Mouse (Mus musculus): ENCODE measurements at regions not wholly inside any gene's neighbourhood (a gene's known extent, or its start where the extent isn't known, plus 50 kb on each side); places are given as distances from the start of the nearest gene placed in this dataset.
"Not testable (repeated sequence)": the region's sequence is repeated elsewhere in the genome, so short reads cannot be mapped to it uniquely, and the experiment has no call there.

- peak; percentile 26 to 42 for DNase-seq
These were observed 288.0 kb downstream of the Sfmbt2 start for GRCm38 (mm10) chr2:10658317-10658716.

GRCm38 (mm10) chr2:10667915-10668314, 297.6 kb downstream of the Sfmbt2 start:
- DNase-seq: not testable (repeated sequence)

- DNase-seq: no peak
These were observed 300.4 kb downstream of the Sfmbt2 start for GRCm38 (mm10) chr2:10670423-10671298.

GRCm38 (mm10) chr2:10671299-10671632, 301.0 kb downstream of the Sfmbt2 start:
- DNase-seq: no peak

DNA sequence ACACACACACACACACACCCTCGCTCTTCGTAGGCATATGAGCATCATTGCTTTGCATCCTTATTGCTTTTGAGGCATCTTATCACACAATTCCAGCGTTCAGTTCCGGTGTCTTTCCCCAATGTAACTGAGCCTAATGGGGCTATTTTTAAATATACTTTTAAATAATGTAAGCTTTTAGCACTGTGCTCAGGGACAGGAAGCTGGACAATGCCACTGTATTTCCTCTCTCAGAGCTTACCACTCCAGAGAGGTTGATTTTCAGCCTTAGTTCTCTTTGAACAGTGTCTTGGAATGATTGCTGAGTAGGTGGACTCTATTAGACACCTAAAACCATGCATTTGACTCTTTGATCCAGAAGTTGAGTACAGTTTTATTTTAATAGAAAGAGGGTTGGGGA, 301.9 kb downstream of the Sfmbt2 start:
- no peak for DNase-seq

DNA sequence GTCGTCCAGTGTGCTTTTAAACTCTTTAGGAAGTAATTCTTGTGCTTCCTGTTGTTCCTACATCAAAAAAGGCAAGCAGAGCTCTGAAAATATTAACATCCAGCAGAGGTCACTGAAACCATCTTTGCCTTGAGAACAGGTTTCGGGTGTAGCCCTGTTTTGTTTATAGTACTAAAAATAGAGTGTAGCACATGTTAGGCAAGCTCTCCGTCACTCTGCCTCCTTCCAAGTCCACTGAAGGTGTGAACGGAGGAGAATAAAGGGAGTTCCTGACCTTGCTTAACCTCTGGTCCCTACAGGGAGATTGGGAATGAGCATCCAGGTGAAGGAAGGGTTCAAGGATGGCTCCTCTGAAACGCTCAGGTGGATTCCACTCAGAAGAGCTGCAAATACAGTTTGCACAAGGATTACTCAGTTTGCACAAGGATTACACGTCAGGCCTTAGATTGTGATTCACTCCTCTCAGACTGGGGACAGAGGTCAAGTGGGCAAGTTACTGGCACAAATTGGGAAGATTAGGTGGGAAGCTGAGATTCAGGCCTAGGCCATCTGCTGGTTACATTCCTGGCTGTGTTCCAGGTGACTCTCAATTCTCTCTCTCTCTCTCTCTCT, 304.5 kb downstream of the Sfmbt2 start:
- DNase-seq: peak in 1 of 2 experiments; percentile 15

DNA sequence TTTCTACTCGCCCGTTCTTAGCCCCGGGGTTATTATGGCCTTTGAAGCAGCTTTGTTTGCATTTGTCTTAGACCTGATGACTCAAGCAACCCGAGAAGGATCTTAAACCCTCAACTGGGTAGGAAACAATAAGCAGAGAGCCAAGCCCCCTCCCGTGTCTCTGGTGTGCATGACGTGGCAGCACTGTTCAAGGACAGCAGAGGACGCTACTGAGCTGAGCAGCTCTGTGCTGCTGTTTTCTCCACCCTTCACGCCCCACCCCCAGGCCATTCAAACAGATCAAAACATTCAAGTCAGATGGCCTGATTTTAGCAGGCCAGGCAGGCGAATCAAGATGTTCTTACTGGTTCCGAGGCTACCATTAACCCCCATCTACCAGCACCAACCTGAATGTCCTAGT, 331.1 kb downstream of the Sfmbt2 start:
- DNase-seq: peak; percentile 11 to 13

DNA sequence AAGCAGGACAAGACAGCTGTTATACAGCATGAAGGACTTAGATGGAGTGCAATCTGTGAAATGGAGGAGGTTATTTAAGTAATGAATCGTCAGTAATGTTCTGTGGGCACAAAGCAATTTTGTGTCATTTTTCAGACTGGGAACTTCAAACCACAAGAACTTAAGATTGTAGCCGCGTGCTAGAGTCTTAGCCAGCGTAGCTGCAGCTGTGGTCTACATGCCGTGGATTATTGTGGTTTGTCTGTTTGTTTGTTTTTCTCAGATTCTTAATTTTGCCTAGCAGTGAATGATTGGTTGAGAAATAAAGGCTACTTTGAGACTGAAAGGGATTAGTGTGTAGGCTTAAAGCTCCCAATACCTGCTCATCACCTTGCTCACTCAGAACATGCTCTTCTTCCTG, 348.1 kb downstream of the Sfmbt2 start:
- DNase-seq: no peak

GRCm38 (mm10) chr2:10734337-10734736, 364.0 kb downstream of the Sfmbt2 start:
- not testable (repeated sequence) for DNase-seq

DNA sequence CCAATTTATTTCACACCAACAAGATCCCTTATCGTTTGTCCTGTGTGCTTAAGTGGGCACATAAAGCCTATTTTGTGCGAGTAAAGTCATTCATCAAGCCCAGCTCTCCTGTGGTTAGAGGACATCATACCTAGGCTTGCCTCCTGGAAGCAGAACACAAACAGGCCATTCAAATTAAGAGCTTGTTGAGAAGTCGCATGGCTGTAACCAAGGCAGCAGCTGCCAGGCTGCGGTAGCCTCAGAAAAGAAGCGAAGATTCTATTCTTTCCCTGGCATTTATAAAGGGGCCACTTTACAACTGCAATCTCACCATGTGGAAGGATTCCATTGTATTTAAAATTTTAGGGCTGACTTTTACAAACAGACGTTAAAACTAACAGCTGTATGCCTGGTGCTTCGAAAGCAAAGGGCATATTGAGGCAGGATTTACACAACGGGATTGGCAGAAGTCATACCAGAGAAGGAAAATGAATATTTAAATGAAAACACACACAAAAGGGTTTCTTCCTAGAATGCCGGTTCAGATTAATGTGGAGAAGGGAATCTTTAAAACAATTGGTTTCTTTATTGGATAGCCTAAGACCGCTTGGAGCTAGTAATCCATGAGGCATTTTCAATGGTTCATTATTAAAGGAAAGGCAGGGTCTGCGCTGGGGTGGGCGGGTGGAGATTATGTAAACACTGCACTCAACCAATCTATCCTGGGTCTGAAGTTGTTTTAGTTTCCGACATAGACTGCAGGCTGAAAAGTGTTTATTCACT, 366.6 kb downstream of the Sfmbt2 start:
- peak; percentile 15 to 23 for DNase-seq

DNA sequence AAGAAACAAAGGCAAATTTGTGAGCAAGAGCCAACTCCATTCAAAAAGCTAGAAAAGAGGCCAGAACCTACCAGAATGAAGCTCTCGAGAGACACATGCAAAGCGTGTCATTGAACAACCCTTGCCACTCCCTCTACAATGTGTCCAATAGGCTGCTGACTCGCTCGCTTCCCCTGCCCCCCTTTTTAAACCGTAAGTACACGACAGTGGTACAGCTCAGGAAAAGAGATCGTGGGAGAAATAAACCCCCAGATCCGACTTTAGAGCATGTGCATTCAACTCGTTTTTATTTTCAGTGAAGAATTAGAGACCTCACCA, 367.1 kb downstream of the Sfmbt2 start:
- DNase-seq: peak; percentile 55 to 56

DNA sequence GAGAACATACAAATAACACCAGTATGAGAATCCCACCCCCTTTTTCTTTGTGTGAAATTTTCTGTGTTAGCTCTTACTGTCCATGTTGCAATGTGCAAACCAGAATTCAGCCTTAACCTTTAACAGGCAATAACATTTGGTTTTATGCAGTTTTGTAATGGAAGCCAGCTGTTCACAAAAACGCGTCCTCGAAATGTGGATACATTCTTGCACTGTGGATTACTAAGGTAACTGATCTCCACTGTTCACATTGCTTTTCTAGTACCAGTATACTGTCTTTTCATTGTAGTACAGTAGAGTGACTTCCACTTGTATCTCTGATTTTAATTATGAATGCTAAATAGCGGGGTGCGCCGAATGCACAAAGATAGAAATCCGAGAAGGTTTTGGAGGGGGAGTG, 374.8 kb downstream of the Sfmbt2 start:
- DNase-seq: no peak

GRCm38 (mm10) chr2:10755375-10755774, 385.1 kb downstream of the Sfmbt2 start:
- peak in 1 of 2 experiments; percentile 16 for DNase-seq

- DNase-seq: no peak
These were observed 387.0 kb downstream of the Sfmbt2 start for GRCm38 (mm10) chr2:10757202-10757840.

GRCm38 (mm10) chr2:10757886-10758285, 387.6 kb downstream of the Sfmbt2 start:
- DNase-seq: no peak

GRCm38 (mm10) chr2:10762236-10762635, 391.9 kb downstream of the Sfmbt2 start:
- no peak for DNase-seq

DNA sequence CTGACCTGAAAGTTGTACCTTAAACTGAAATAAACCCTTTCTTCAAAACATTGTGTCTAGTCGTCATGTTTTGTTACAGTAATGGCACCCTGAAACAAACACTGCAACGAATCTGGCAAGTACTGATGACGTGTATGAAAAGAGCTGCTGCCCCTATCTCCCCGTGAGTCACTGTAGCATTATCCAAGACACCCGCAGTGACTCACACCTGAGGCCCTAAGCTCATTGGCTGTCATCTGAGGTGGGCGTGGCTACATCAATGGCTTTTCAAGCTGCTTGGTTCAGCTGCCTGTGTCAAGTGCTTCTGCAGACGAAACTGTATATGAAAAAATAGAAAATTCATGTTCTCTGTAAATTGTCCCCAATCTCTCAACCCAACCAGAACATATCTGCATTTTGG, 388.8 kb upstream of the Prkcq start:
- peak in 1 of 2 experiments; percentile 7 for DNase-seq

- no peak for DNase-seq
These were observed 388.3 kb upstream of the Prkcq start for GRCm38 (mm10) chr2:10783594-10783993.

DNA sequence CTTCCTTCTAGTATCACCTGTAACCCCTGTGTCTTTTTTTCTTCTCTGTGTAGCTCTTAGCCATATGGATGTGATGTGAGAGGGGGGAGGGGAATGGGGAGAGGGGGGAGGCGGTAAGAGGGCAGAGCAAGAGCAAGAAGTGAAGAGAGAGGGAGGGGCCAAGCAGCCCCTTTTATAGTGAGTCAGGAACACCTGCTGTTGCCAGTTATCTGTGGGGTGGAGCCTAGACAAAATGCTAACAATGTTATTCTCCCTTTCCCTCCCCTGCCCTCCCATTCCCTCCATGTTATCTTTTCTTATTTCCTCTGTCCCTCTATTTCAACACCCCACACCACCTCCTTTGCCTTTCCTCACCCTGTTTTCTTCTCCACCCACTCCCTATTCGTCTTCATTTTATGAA, 387.6 kb upstream of the Prkcq start:
- DNase-seq: no peak

GRCm38 (mm10) chr2:10785156-10785555, 386.8 kb upstream of the Prkcq start:
- DNase-seq: peak; percentile 74 to 87

DNA sequence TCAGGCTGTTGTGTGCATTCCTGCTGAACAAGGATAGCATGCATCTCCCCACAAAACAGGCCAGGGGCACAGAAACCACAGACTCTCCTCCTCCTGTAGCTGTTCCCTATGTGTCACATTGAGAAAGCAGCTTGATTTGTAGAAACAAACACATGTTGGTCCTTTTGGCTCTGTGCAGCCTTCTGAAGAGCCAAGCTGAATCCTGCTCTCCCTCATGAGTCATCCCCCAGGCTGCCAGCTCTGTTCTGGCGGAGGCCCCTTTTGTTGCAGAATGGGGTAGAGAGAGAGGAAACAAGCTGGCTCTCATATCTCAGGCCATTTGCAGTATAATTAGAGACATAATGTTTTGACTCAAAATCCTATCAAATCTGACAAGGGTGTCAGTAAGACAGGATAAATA, 383.4 kb upstream of the Prkcq start:
- DNase-seq: peak; percentile 83 to 84

- no peak for DNase-seq
These were observed 380.7 kb upstream of the Prkcq start for GRCm38 (mm10) chr2:10791233-10791632.

DNA sequence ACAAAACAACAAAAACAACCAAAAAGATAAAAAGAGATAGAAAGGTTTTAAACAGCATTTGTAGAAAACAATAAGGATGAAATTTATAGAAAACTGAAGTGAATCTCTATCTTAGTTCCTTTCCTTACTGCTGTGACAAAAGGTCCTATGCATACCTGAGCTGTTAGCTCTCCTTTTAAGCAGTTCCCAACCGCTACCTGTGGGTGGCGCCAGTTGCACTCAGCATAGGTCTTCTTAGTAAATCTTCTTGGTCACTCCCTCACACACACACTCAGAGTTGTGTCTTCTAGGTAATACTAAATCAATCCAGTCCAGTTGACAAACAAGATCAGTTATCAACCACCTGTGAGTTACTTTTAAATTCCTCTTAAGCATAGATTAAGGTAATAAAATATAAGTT, 355.5 kb upstream of the Prkcq start:
- peak; percentile 15 to 16 for DNase-seq

Measured in cerebellum, postnatal 10 days (tissue).